Mouse (Mus musculus) liver, adult 2 months (tissue): ENCODE results near the gene Gm33543.

ENCODE experiments used
- CTCF ChIP-seq: fragments of 200-500 bp; IDR thresholded peaks from 2 replicates; pipeline ENCODE4 v1.5.1; 2011; ENCODE audit warnings: low read depth, low read length, control low read depth
- POLR2A ChIP-seq: fragments of 200-500 bp; IDR thresholded peaks from 2 replicates; pipeline ENCODE4 v1.6.1; 2011; ENCODE audit warnings: low read length, control low read depth; ENCODE audit not compliant: insufficient read depth; ENCODE audit errors: extremely low read depth

- TF ChIP-seq POLR2A, result no peak
- no peak for TF ChIP-seq CTCF
Observed at GRCm38 (mm10) chr10:95842789-95843637, at the start of gene Gm33543.
